Mouse (Mus musculus) E14TG2a.4 (cell line): ENCODE measurements around the gene Kif1a.

Experiments
- CTCF ChIP-seq: conservative IDR thresholded peaks from 2 replicates; pipeline ENCODE4 v1.5.1; 2014; ENCODE audit warnings: low read length
- NANOG ChIP-seq: IDR thresholded peaks from 2 replicates; pipeline ENCODE4 v1.6.1; 2014; ENCODE audit warnings: borderline replicate concordance, low read length, mixed read lengths
- POU5F1 ChIP-seq: IDR thresholded peaks from 2 replicates; pipeline ENCODE4 v1.6.1; 2014; ENCODE audit warnings: low read length, borderline replicate concordance

GRCm38 (mm10) chr1:92972854-92973253 lies 128.9 kb downstream of the Kif1a start:
- TF ChIP-seq CTCF (no peak), POU5F1 (no peak), NANOG (no peak)
